Mouse (Mus musculus): Measurements from ENCODE around the gene Fam168a. TPM values are rescaled to one million over a fixed set of nuclear protein-coding genes. Genes with fewer than 3 reads are reported as not detected.

Gene Fam168a
- total and polyA plus RNA-seq, 3 experiments, result 3.1 to 19.2 TPM; not detected in 1

GRCm38 (mm10) chr7:100855300-100855699 is 148.9 kb downstream of the Fam168a start:
- Histone ChIP-seq H3K4me3 (ENCODE audit: control insufficient read depth in 1 of 2, insufficient read depth in 1 of 2, low read depth in 2 of 2, low read length in 2 of 2) (peak overlapping the region; percentile 4 to 25; a peak in 3 of 4 replicates), H3K9me3 (replicated peaks; ENCODE audit: insufficient read depth, low read length) (no peaks in the 10 kb centered on the region), H3K79me2 (ENCODE audit: control insufficient read depth, insufficient read depth, low read length, poor library complexity) (peaks cover 27% of the 10 kb centered on the region), H3K4me1 (ENCODE audit: control insufficient read depth in 1 of 2, insufficient read depth in 2 of 2, low read length in 2 of 2) (peaks cover 16 to 55% of the 10 kb centered on the region in 2 experiments), H3K27ac (ENCODE audit: control insufficient read depth, low read depth, low read length) (peak overlapping the region; percentile 97), H3K9ac (ENCODE audit: control insufficient read depth, low read depth, low read length, poor library complexity, severe bottlenecking) (peak overlapping the region; percentile 66), H3K36me3 (ENCODE audit: control insufficient read depth in 1 of 2, insufficient read depth in 2 of 2, low read length in 2 of 2) (peaks cover 0 to 43% of the 10 kb centered on the region in 2 experiments; a peak in 2 of 4 replicates), H3K27me3 (ENCODE audit: control insufficient read depth in 1 of 2, insufficient read depth in 2 of 2, low read length in 2 of 2) (no peaks in the 10 kb centered on the region)
- DNase-seq (ENCODE audit: low read depth, low spot score), result peak; percentile 75
- no peak for TF ChIP-seq MAZ (IDR thresholded peaks at IDR 0.05; ENCODE audit: low read depth, low read length)
- TF ChIP-seq TAL1 (IDR thresholded peaks at IDR 0.05; ENCODE audit: low read length), result no peak
- no peak for TF ChIP-seq MAFK (IDR thresholded peaks at IDR 0.05; ENCODE audit: borderline replicate concordance, low read depth, low read length)
- TF ChIP-seq NRF1 (IDR thresholded peaks at IDR 0.05; ENCODE audit: insufficient read depth, low read depth, low read length, poor library complexity, severe bottlenecking), result no peak
- TF ChIP-seq UBTF (IDR thresholded peaks at IDR 0.05; ENCODE audit: borderline replicate concordance, insufficient read depth, low read depth, low read length), result no peak
- TF ChIP-seq NELFE (IDR thresholded peaks at IDR 0.05; ENCODE audit: low read depth, low read length), result no peak
- no peak for TF ChIP-seq MEF2A (IDR thresholded peaks at IDR 0.05; ENCODE audit: extremely low read depth, insufficient replicate concordance, low read depth, low read length, poor library complexity, severe bottlenecking)
- TF ChIP-seq ZMIZ1 (IDR thresholded peaks at IDR 0.05; ENCODE audit: low read depth, low read length), result no peak
- no peak for TF ChIP-seq MYC (IDR thresholded peaks at IDR 0.05; ENCODE audit: low read depth, low read length)
- TF ChIP-seq E2F4 (IDR thresholded peaks at IDR 0.05; ENCODE audit: borderline replicate concordance, low read depth, low read length), result no peak
- TF ChIP-seq JUND (IDR thresholded peaks at IDR 0.05; ENCODE audit: low read depth, low read length), result 0 out of 2 replicates have a peak, but pooled peaks have one; percentile 44
- TF ChIP-seq KAT2A (conservative IDR thresholded peaks at IDR 0.05; ENCODE audit: low read depth, low read length), result no peak
- TF ChIP-seq TCF12 (IDR thresholded peaks at IDR 0.05; ENCODE audit: low read depth, low read length), result no peak
- TF ChIP-seq ETS1 (IDR thresholded peaks at IDR 0.05; ENCODE audit: low read depth, low read length), result 0 out of 2 replicates have a peak, but pooled peaks have one; percentile 10
- 0 out of 4 replicates have a peak, but pooled peaks of 1 of the 2 experiments have one; percentile 18 for TF ChIP-seq EP300 (IDR thresholded peaks at IDR 0.05; ENCODE audit: low read depth in 1 of 2, low read length in 2 of 2)
- no peak for TF ChIP-seq CHD2 (IDR thresholded peaks at IDR 0.05; ENCODE audit: low read length)
- TF ChIP-seq ZC3H11A (IDR thresholded peaks at IDR 0.05; ENCODE audit: low read depth, low read length), result no peak
- TF ChIP-seq MXI1 (IDR thresholded peaks at IDR 0.05; ENCODE audit: low read depth, low read length), result no peak
- TF ChIP-seq RAD21 (IDR thresholded peaks at IDR 0.05; ENCODE audit: low read depth, low read length), result no peak
- no peak for TF ChIP-seq SMC3 (IDR thresholded peaks at IDR 0.05; ENCODE audit: low read depth, low read length)
- no peak for TF ChIP-seq USF1 (IDR thresholded peaks at IDR 0.05; ENCODE audit: low read depth, low read length)
- TF ChIP-seq CTCF (IDR thresholded peaks at IDR 0.05 in 2 of 3, conservative IDR thresholded peaks at IDR 0.05 in 1 of 3; ENCODE audit: control insufficient read depth in 1 of 3, insufficient read depth in 1 of 3, low read depth in 2 of 3, low read length in 3 of 3, poor library complexity in 1 of 3, severe bottlenecking in 1 of 3), result no peak
- TF ChIP-seq POLR2A (IDR thresholded peaks at IDR 0.05; ENCODE audit: control insufficient read depth in 1 of 2, insufficient read depth in 1 of 2, low read depth in 1 of 2, low read length in 2 of 2, poor library complexity in 1 of 2), result no peak
- no peak for TF ChIP-seq MYB (IDR thresholded peaks at IDR 0.05; ENCODE audit: low read depth, low read length)
- no peak for TF ChIP-seq USF2 (IDR thresholded peaks at IDR 0.05; ENCODE audit: borderline replicate concordance in 1 of 2, insufficient read depth in 1 of 2, low read depth in 1 of 2, low read length in 2 of 2)
- TF ChIP-seq RCOR1 (IDR thresholded peaks at IDR 0.05; ENCODE audit: low read depth, low read length), result 0 out of 2 replicates have a peak, but pooled peaks have one; percentile 18
- no peak for TF ChIP-seq ZKSCAN1 (IDR thresholded peaks at IDR 0.05; ENCODE audit: low read depth, low read length)
- no peak for TF ChIP-seq ZNF384 (IDR thresholded peaks at IDR 0.05; ENCODE audit: low read depth, low read length)
- TF ChIP-seq CHD1 (IDR thresholded peaks at IDR 0.05; ENCODE audit: low read depth, low read length), result 0 out of 2 replicates have a peak, but pooled peaks have one; percentile 72
- TF ChIP-seq HCFC1 (IDR thresholded peaks at IDR 0.05; ENCODE audit: low read depth, low read length), result no peak
- TF ChIP-seq GATA1 (IDR thresholded peaks at IDR 0.05; ENCODE audit: low read depth, low read length), result no peak
